Mouse (Mus musculus): ENCODE measurements at regions not wholly inside any gene's neighbourhood (a gene's known extent, or its start where the extent isn't known, plus 50 kb on each side); places are given as distances from the start of the nearest gene placed in this dataset.

DNA sequence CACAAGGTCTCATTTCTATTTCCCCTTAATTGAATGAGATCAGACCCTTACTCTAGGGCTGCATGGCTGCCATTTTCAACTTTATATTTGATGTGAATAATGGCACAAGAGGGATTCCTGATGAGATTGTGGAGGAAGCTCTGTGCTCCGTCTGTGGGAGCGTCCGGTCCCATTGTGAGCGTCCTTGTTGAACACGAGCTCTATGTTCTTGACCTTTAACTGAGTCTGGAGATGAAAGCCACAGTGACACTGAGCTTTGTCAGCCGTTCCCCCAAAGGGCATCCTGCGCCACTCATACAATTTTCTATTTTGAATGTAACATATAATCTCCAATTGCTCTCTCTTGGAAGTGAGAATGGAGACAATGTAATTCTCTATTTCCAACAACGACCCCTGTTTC lies 344.5 kb downstream of the Ttll7 start:
- TF ChIP-seq CTCF (IDR thresholded peaks at IDR 0.05; ENCODE audit: low read depth) (no peak), EP300 (IDR thresholded peaks at IDR 0.05; ENCODE audit: low read depth) (no peak)
